Comparison of ENCODE assay signal across 9 mouse cellular contexts in the genomic region with DNA sequence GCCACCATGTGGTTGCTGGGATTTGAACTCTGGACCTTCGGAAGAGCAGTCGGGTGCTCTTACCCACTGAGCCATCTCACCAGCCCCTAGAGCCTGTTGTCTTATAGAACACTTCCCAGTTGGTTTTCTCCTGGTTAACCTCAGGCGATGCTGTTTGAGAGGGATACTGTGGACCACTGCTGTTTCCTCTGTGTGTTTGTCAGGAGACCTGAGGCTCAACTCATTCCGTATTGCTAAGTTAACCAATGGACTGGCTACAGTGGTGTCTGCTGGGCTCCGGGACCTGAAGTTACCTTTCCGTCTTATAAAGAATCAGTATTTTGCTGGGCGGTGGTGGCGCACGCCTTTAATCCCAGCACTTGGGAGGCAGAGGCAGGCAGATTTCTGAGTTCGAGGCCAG. TPM values are rescaled to one million over a fixed set of nuclear protein-coding genes. Genes with fewer than 3 reads are reported as not detected.
DNase-seq lines count a peak whose midpoint lies in the region; ATAC-seq and TF ChIP-seq lines count a peak whose summit lies in the region.
"Not testable (repeated sequence)": the region's sequence is repeated elsewhere in the genome, so short reads cannot be mapped to it uniquely, and the experiment has no call there.
"Had no signal": no experiment of that assay in that cellular context is flagged by ENCODE, and none has a peak within 500 bp of the region (broad histone marks: within the 10 kb centered on the region; RNA-seq: fewer than 3 reads in every experiment).

No protein-coding gene starts in this region.

- not testable (repeated sequence) for ATAC-seq in midbrain, embryonic 11.5 days (ENCODE audit: low FRiP score)

- not testable (repeated sequence) for TF ChIP-seq POLR2A in ES-Bruce4 (IDR thresholded peaks at IDR 0.05; ENCODE audit: insufficient read depth, low read length)

- not testable (repeated sequence) for H3K9ac ChIP-seq in ES-Bruce4 (ENCODE audit: low read depth, poor library complexity, severe bottlenecking); midbrain, embryonic 11.5 days (ENCODE audit: low read length)
- peak overlapping the region; percentile 45; the same call in 1 of the 2 replicates for H3K9ac ChIP-seq in ES-E14 (ENCODE audit: insufficient read depth, low read depth, low read length, poor library complexity, severe bottlenecking)

- in situ Hi-C loops in ES-E14 (cut with MboI; ENCODE audit: low sequenced_read_pairs in 2 of 2, unreplicated experiment in 2 of 2), result not testable (repeated sequence)

- not testable (repeated sequence) for H3K27me3 ChIP-seq in ES-Bruce4 (ENCODE audit: control insufficient read depth, insufficient read depth, low read length, poor library complexity, severe bottlenecking); midbrain, embryonic 11.5 days (ENCODE audit: control insufficient read depth, insufficient read depth, low read length)

- H3K4me2 ChIP-seq in midbrain, embryonic 11.5 days, result not testable (repeated sequence)

- not testable (repeated sequence) for TF ChIP-seq EP300 in ES-Bruce4 (IDR thresholded peaks at IDR 0.05; ENCODE audit: insufficient read depth, low read depth, low read length)

- not testable (repeated sequence) for H3K36me3 ChIP-seq in ES-Bruce4 (ENCODE audit: control insufficient read depth, insufficient read depth, low read length, poor library complexity, severe bottlenecking); ES-E14 (ENCODE audit: control insufficient read depth, insufficient read depth, low read length, poor library complexity, severe bottlenecking); midbrain, embryonic 11.5 days (ENCODE audit: control insufficient read depth, insufficient read depth, low read length)

- not testable (repeated sequence) for TF ChIP-seq CTCF in ES-Bruce4 (IDR thresholded peaks at IDR 0.05; ENCODE audit: low read depth, low read length)

- peaks cover 12% of the 10 kb centered on the region for H3K4me1 ChIP-seq in ES-Bruce4 (ENCODE audit: control insufficient read depth, insufficient read depth, low read length)
- peaks cover 18 to 29% of the 10 kb centered on the region in 2 experiments; a peak in 3 of 4 replicates for H3K4me1 ChIP-seq in ES-E14 (ENCODE audit: control insufficient read depth in 2 of 2, insufficient read depth in 2 of 2, low read length in 2 of 2, poor library complexity in 1 of 2)
- not testable (repeated sequence) for H3K4me1 ChIP-seq in midbrain, embryonic 11.5 days (ENCODE audit: control insufficient read depth, insufficient read depth, low read length)

- H3K4me3 ChIP-seq in ES-Bruce4 (ENCODE audit: low read depth, low read length); ES-E14 (ENCODE audit: insufficient read depth in 1 of 2, low read depth in 1 of 2, low read length in 2 of 2, poor library complexity in 1 of 2, severe bottlenecking in 1 of 2); midbrain, embryonic 11.5 days (ENCODE audit: low read depth, low read length): not testable (repeated sequence)

- not testable (repeated sequence) for DNase-seq in ES-E14 (ENCODE audit: low read depth, low spot score)
- peak; percentile 51 for DNase-seq in R1 (ENCODE audit: low read depth, low spot score)
- DNase-seq in midbrain, embryonic 11.5 days (ENCODE audit: low spot score, missing footprints), result peak; percentile 69

- not testable (repeated sequence) for H3K9me3 ChIP-seq in ES-Bruce4 (replicated peaks; ENCODE audit: control insufficient read depth, insufficient read depth, low read length, poor library complexity, severe bottlenecking); ES-E14 (ENCODE audit: control insufficient read depth, insufficient read depth, low read depth, low read length); midbrain, embryonic 11.5 days (ENCODE audit: control insufficient read depth, low read length)

- H3K27ac ChIP-seq in ES-Bruce4 (ENCODE audit: insufficient read depth, low read length) (peak overlapping the region; percentile 97), ES-E14 (ENCODE audit: insufficient read depth, low read depth, low read length, poor library complexity, severe bottlenecking) (peak overlapping the region; percentile 98)
- H3K27ac ChIP-seq in midbrain, embryonic 11.5 days (ENCODE audit: low read depth, low read length), result not testable (repeated sequence)

- 92% methylated on average over 10 of the region's 10 CpGs for WGBS in midbrain, embryonic 11.5 days

RNA-seq across cellular contexts. Expression of a gene that starts 7.0 kb away (rescaled TPM):
- 1.9 and 3.6 TPM in 2 replicates for polyA plus RNA-seq in ES-Bruce4 (2011; ENCODE audit: insufficient read depth, insufficient read length, low read depth, missing spikeins)
- total RNA-seq in ES-E14 (2012; rRNA removed), result 13.7 and 19.9 TPM in 2 replicates
- polyA plus RNA-seq in midbrain, embryonic 11.5 days (2014; fragmentation: Nextera tagmentation; extraction: Ambion mirVana), result 0.78 and 1.6 TPM in 2 replicates
- total RNA-seq: G1E, MEL had no signal
- polyA plus RNA-seq: activated CD4-positive, CD25-positive, alpha-beta regulatory T cell, adult 4 months; CD4-positive, CD25-positive, alpha-beta regulatory T cell, adult 4 months; G1E had no signal

RNA-seq across cellular contexts. Expression of a gene that starts 7.2 kb away (rescaled TPM):
- 3.4 and 4.1 TPM in 2 replicates for polyA plus RNA-seq in ES-Bruce4 (2011; ENCODE audit: insufficient read depth, insufficient read length, low read depth, missing spikeins)
- 8.7 and 16.1 TPM in 2 replicates for total RNA-seq in ES-E14 (2012; rRNA removed)
- 2.0 and 2.8 TPM in 2 replicates for polyA plus RNA-seq in midbrain, embryonic 11.5 days (2014; fragmentation: Nextera tagmentation; extraction: Ambion mirVana)
- total RNA-seq: CH12.LX, G1E, MEL had no signal
- polyA plus RNA-seq: activated CD4-positive, CD25-positive, alpha-beta regulatory T cell, adult 4 months; G1E had no signal

RNA-seq across cellular contexts. Expression of a gene that starts 17.3 kb away (rescaled TPM):
- 1.3 and 2.9 TPM in 2 replicates for polyA plus RNA-seq in ES-Bruce4 (2011; ENCODE audit: insufficient read depth, insufficient read length, low read depth, missing spikeins)
- total RNA-seq in ES-E14 (2012; rRNA removed), result 8.6 and 11.7 TPM in 2 replicates
- not detected in 2 replicates for polyA plus RNA-seq in midbrain, embryonic 11.5 days (2014; fragmentation: Nextera tagmentation; extraction: Ambion mirVana)
- total RNA-seq: G1E had no signal
- polyA plus RNA-seq: activated CD4-positive, CD25-positive, alpha-beta regulatory T cell, adult 4 months; CD4-positive, CD25-positive, alpha-beta regulatory T cell, adult 4 months; G1E had no signal

RNA-seq across cellular contexts. Expression of a gene that starts 21.0 kb away (rescaled TPM):
- 198 and 221 TPM in 2 replicates for polyA plus RNA-seq in ES-Bruce4 (2011; ENCODE audit: insufficient read depth, insufficient read length, low read depth, missing spikeins)
- total RNA-seq in ES-E14 (2012; rRNA removed), result 265 and 282 TPM in 2 replicates
- polyA plus RNA-seq in midbrain, embryonic 11.5 days (2014; fragmentation: Nextera tagmentation; extraction: Ambion mirVana), result 80.6 and 90.8 TPM in 2 replicates

RNA-seq across cellular contexts. Expression of a gene that starts 30.7 kb away (rescaled TPM):
- polyA plus RNA-seq in ES-Bruce4 (2011; ENCODE audit: insufficient read depth, insufficient read length, low read depth, missing spikeins), result 1,464 and 1,502 TPM in 2 replicates
- total RNA-seq in ES-E14 (2012; rRNA removed), result 1,512 and 1,948 TPM in 2 replicates
- 877 and 900 TPM in 2 replicates for polyA plus RNA-seq in midbrain, embryonic 11.5 days (2014; fragmentation: Nextera tagmentation; extraction: Ambion mirVana)
